ENCODE assay signal across 8 mouse cellular contexts in genomic region chrX:38600995-38601369, GRCm38 (mm10). TPM values are rescaled to one million over a fixed set of nuclear protein-coding genes. Genes with fewer than 3 reads are reported as not detected.
DNase-seq lines count a peak whose midpoint lies in the region; ATAC-seq and TF ChIP-seq lines count a peak whose summit lies in the region.

No protein-coding gene starts in this region.

- peak overlapping the region; percentile 71 for H3K4me2 ChIP-seq in heart, embryonic 16.5 days (ENCODE audit: low read depth, low read length)
- H3K4me2 ChIP-seq in liver, embryonic 16.5 days (ENCODE audit: low read depth, low read length) = peak overlapping the region; percentile 62
- peak overlapping the region; percentile 59 for H3K4me2 ChIP-seq in neural tube, embryonic 12.5 days (replicated peaks)

- H3K9me3 ChIP-seq in heart, embryonic 16.5 days (replicated peaks; ENCODE audit: control insufficient read depth, low read length) = no peaks in the 10 kb centered on the region
- H3K9me3 ChIP-seq in liver, embryonic 16.5 days (replicated peaks; ENCODE audit: control insufficient read depth, low read length) = no peaks in the 10 kb centered on the region
- H3K9me3 ChIP-seq in neural tube, embryonic 12.5 days = no peaks in the 10 kb centered on the region

- POLR2A ChIA-PET in Patski (lab: Charles Lee) = interaction anchor here (1.8 kb wide), 1 partner anchor 36 kb away, joined by 4 read pairs; no protein-coding TSS in a partner anchor

- H3K9ac ChIP-seq in heart, embryonic 16.5 days (ENCODE audit: low read length) = peak overlapping the region; percentile 76
- peak overlapping the region; percentile 58 for H3K9ac ChIP-seq in liver, embryonic 16.5 days (ENCODE audit: low read depth, low read length)
- peak overlapping the region; percentile 59 for H3K9ac ChIP-seq in neural tube, embryonic 12.5 days

- in situ Hi-C loops in Patski (cut with MboI; ENCODE audit: low pct_unique_long_range_greater_than_20kb) = loop anchor here (10.0 kb wide), 1 partner anchor 56 kb away; no protein-coding TSS in a partner anchor

- H3K4me1 ChIP-seq in heart, embryonic 16.5 days (ENCODE audit: control insufficient read depth, insufficient read depth, low read length) = no peaks in the 10 kb centered on the region
- no peaks in the 10 kb centered on the region for H3K4me1 ChIP-seq in liver, embryonic 16.5 days (ENCODE audit: control insufficient read depth, low read depth, low read length)
- H3K4me1 ChIP-seq in neural tube, embryonic 12.5 days = no peaks in the 10 kb centered on the region

- peak overlapping the region; percentile 65 for H3K4me3 ChIP-seq in heart, embryonic 16.5 days (ENCODE audit: low read length)
- peak overlapping the region; percentile 63 for H3K4me3 ChIP-seq in liver, embryonic 16.5 days (ENCODE audit: low read depth, low read length)
- H3K4me3 ChIP-seq in neural tube, embryonic 12.5 days = peak overlapping the region; percentile 43

- CTCF ChIA-PET in Patski (lab: Charles Lee) = interaction anchor here (0.9 kb wide), 1 partner anchor 9 kb away, joined by 3 read pairs; no protein-coding TSS in a partner anchor

- no peaks in the 10 kb centered on the region for H3K36me3 ChIP-seq in heart, embryonic 16.5 days (ENCODE audit: control insufficient read depth, insufficient read depth)
- H3K36me3 ChIP-seq in liver, embryonic 16.5 days (ENCODE audit: control insufficient read depth, insufficient read depth) = no peaks in the 10 kb centered on the region
- no peaks in the 10 kb centered on the region for H3K36me3 ChIP-seq in neural tube, embryonic 12.5 days

- 13% methylated on average over 3 of the region's 3 CpGs for WGBS in heart, embryonic 16.5 days
- WGBS in liver, embryonic 16.5 days (ENCODE audit: insufficient replicate concordance) = 8% methylated on average over 3 of the region's 3 CpGs
- WGBS in neural tube, embryonic 12.5 days = 22% methylated on average over 3 of the region's 3 CpGs

- TF ChIP-seq CTCF in Patski (IDR thresholded peaks at IDR 0.05) = no peak

- H3K27ac ChIP-seq in heart, embryonic 16.5 days (ENCODE audit: low read length) = peak overlapping the region; percentile 85
- H3K27ac ChIP-seq in liver, embryonic 16.5 days (ENCODE audit: low read length) = peak overlapping the region; percentile 67
- H3K27ac ChIP-seq in neural tube, embryonic 12.5 days = peak overlapping the region; percentile 26; the same call in 1 of the 2 replicates

- DNase-seq in A20 (ENCODE audit: low read depth, low spot score) (peak; percentile 56), Patski (ENCODE audit: low read depth, low spot score) (no peak)
- DNase-seq in embryo, embryonic 11 days = peak; percentile 25
- peak; percentile 9 for DNase-seq in layer of hippocampus, adult 11-12 months (ENCODE audit: low spot score)
- peak; percentile 8 for DNase-seq in thymus, postnatal 25 days

- peak; percentile 46 for ATAC-seq in Patski
- ATAC-seq in heart, embryonic 16.5 days (replicated peaks; ENCODE audit: extremely low read depth, insufficient read depth, low FRiP score) = peak; percentile 63
- peak; percentile 47 for ATAC-seq in liver, embryonic 16.5 days (ENCODE audit: low read depth)
- ATAC-seq in neural tube, embryonic 12.5 days (ENCODE audit: low FRiP score, low read depth) = peak; percentile 75

- peaks cover 8% of the 10 kb centered on the region for H3K27me3 ChIP-seq in Patski
- no peaks in the 10 kb centered on the region for H3K27me3 ChIP-seq in heart, embryonic 16.5 days (ENCODE audit: control insufficient read depth, insufficient read depth, low read length)
- no peaks in the 10 kb centered on the region for H3K27me3 ChIP-seq in liver, embryonic 16.5 days (ENCODE audit: control insufficient read depth, insufficient read depth, low read depth, low read length)
- no peaks in the 10 kb centered on the region for H3K27me3 ChIP-seq in neural tube, embryonic 12.5 days (replicated peaks)

RNA-seq across cellular contexts. Expression of gene Mcts1, which starts 0.6 kb away (rescaled TPM):
- polyA plus RNA-seq in Patski (2021) = 82.4 TPM
- polyA plus RNA-seq in heart, embryonic 16.5 days (2015; fragmentation: Nextera tagmentation; extraction: Ambion mirVana) = 54.3 and 65.6 TPM in 2 replicates
- polyA plus RNA-seq in liver, embryonic 16.5 days (2015; fragmentation: Nextera tagmentation; extraction: Ambion mirVana) = 31.5 and 39.6 TPM in 2 replicates
- 138 and 143 TPM in 2 replicates for polyA plus RNA-seq in neural tube, embryonic 12.5 days (2016; fragmentation: Nextera tagmentation; extraction: Ambion mirVana)

RNA-seq across cellular contexts. Expression of gene Cul4b, which starts 25.0 kb away (rescaled TPM):
- 66.1 TPM for polyA plus RNA-seq in Patski (2021)
- polyA plus RNA-seq in heart, embryonic 16.5 days (2015; fragmentation: Nextera tagmentation; extraction: Ambion mirVana) = 12.2 and 14.0 TPM in 2 replicates
- 8.2 and 8.6 TPM in 2 replicates for polyA plus RNA-seq in liver, embryonic 16.5 days (2015; fragmentation: Nextera tagmentation; extraction: Ambion mirVana)
- polyA plus RNA-seq in neural tube, embryonic 12.5 days (2016; fragmentation: Nextera tagmentation; extraction: Ambion mirVana) = 25.9 and 29.8 TPM in 2 replicates

RNA-seq across cellular contexts. Expression of gene C1galt1c1, which starts 33.9 kb away (rescaled TPM):
- 37.1 TPM for polyA plus RNA-seq in Patski (2021)
- polyA plus RNA-seq in heart, embryonic 16.5 days (2015; fragmentation: Nextera tagmentation; extraction: Ambion mirVana) = 23.9 and 29.0 TPM in 2 replicates
- 10.0 and 12.0 TPM in 2 replicates for polyA plus RNA-seq in liver, embryonic 16.5 days (2015; fragmentation: Nextera tagmentation; extraction: Ambion mirVana)
- polyA plus RNA-seq in neural tube, embryonic 12.5 days (2016; fragmentation: Nextera tagmentation; extraction: Ambion mirVana) = 26.3 and 29.2 TPM in 2 replicates

Comparison
In these comparisons a context has a peak if more than half of its experiments do, and no peak if none do; other contexts are left out.
1. H3K27ac ChIP-seq: peak in every context shown above with its lines; median percentile 85 in heart, embryonic 16.5 days; 67 in liver, embryonic 16.5 days; 26 in neural tube, embryonic 12.5 days.